15 mouse cellular contexts compared by ENCODE assay signal in the genomic region with DNA sequence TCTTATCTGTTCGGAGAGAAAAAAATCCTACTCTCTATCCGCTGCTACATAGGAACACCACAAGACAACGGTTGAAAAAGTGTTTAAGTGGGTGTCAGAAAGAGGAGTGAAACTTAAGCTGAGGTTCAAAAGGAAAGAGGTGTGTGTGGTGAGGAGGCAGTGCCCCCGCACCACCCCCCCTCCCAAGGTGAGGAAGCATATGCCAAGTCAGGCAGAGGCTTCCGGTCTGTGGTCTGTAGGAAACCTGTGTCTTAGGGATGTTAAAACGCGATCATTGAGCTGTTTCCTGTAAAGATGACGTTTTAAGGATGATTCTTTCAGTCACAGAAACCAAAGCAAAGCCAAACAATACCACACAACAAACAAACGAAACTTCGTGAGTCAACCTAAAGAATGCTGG.
DNase-seq lines count a peak whose midpoint lies in the region; ATAC-seq lines count a peak whose summit lies in the region.
"Had no signal": no experiment of that assay in that cellular context is flagged by ENCODE, and none has a peak within 500 bp of the region (broad histone marks: within the 10 kb centered on the region; RNA-seq: fewer than 3 reads in every experiment).

No protein-coding gene starts in this region.

- ATAC-seq in granulocyte monocyte progenitor cell, adult 5-6 weeks (replicated peaks; ENCODE audit: poor library complexity, severe bottlenecking) = peak; percentile 27; the same call in 1 of the 2 replicates
- 0 out of 2 replicates have a peak, but pooled peaks have one; percentile 30 for ATAC-seq in megakaryocyte-erythroid progenitor cell, adult 5-6 weeks (replicated peaks; ENCODE audit: low FRiP score, low TSS enrichment, poor library complexity, severe bottlenecking)
- ATAC-seq: forebrain, embryonic 16.5 days had no signal

- DNase-seq in thymus, postnatal 4 days = peak; percentile 11
- DNase-seq in thymus, adult 18-20 months = no peak
- DNase-seq in layer of hippocampus, adult 9-10 months (ENCODE audit: low spot score) = no peak
- no peak for DNase-seq in lung, postnatal 10 days
- DNase-seq: adrenal gland, adult 8-10 months; adrenal gland, postnatal 36 days; B cell, adult 2 months; cerebellum, adult 2 months; cerebellum, postnatal 10 days; gastrocnemius, postnatal 10 days; heart, adult 2 months; heart, postnatal 14 days had no signal
